Mouse (Mus musculus) heart, embryonic 12.5 days (tissue): ENCODE results near the gene Tm9sf2. TPM values are rescaled to one million over a fixed set of nuclear protein-coding genes. Genes with fewer than 3 reads are reported as not detected.

ENCODE experiments used
- ATAC-seq: fragments of 200-750 bp; cut with Nextera tagmentation; 2 replicates; pipeline ENCODE4 v1.8.0; 2017; ENCODE audit warnings: moderate TSS enrichment, moderate library complexity; ENCODE audit not compliant: insufficient number of reproducible peaks, low FRiP score
- H3K27ac ChIP-seq: fragments of 300-500 bp; sonication (generic); 2 replicates; pipeline ENCODE4 v1.5.1; 2016; ENCODE audit warnings: mild to moderate bottlenecking, moderate library complexity; ENCODE audit not compliant: poor library complexity, severe bottlenecking
- H3K27me3 ChIP-seq: fragments of 300-500 bp; sonication (generic); replicated peaks from 2 replicates; pipeline ENCODE4 v1.6.1; 2016; ENCODE audit warnings: mild to moderate bottlenecking, moderate library complexity
- H3K36me3 ChIP-seq: fragments of 300-500 bp; sonication (generic); 2 replicates; pipeline ENCODE4 v1.6.1; 2016; ENCODE audit warnings: mild to moderate bottlenecking, moderate library complexity
- H3K4me1 ChIP-seq: fragments of 300-500 bp; sonication (generic); replicated peaks from 2 replicates; pipeline ENCODE4 v1.6.1; 2016; ENCODE audit warnings: mild to moderate bottlenecking
- H3K4me2 ChIP-seq: fragments of 300-500 bp; sonication (generic); 2 replicates; pipeline ENCODE4 v1.6.1; 2016; ENCODE audit warnings: mild to moderate bottlenecking, moderate library complexity
- H3K4me3 ChIP-seq: fragments of 300-500 bp; sonication (generic); 2 replicates; pipeline ENCODE4 v1.5.1; 2016; ENCODE audit warnings: mild to moderate bottlenecking
- H3K9ac ChIP-seq: fragments of 300-500 bp; sonication (generic); 2 replicates; pipeline ENCODE4 v1.6.1; 2016; ENCODE audit warnings: mild to moderate bottlenecking, moderate library complexity
- H3K9me3 ChIP-seq: fragments of 300-500 bp; sonication (generic); replicated peaks from 2 replicates; pipeline ENCODE4 v1.6.1; 2016; ENCODE audit warnings: mild to moderate bottlenecking, moderate library complexity
- WGBS: fragments of 180-500 bp; shearing (Covaris S2); methylation state at CpG from one replicate; pipeline ENCODE4 v1.1.7; 2016; 5-methylcytosine and 5-hydroxymethylcytosine counted together
- polyA plus RNA-seq: library from polyadenylated mRNA; unstranded; fragments of >200 nt; fragmentation: Nextera tagmentation; extraction: Ambion mirVana; gene quantifications from 2 replicates; pipeline ENCODE4 v1.2.1, GENCODE M21; 2016

Tm9sf2 gene
- polyA plus RNA-seq, 1 experiment from 2014 or later = 144 TPM

- H3K27ac ChIP-seq = no peak overlapping the region
- 0 out of 2 replicates have a peak, but pooled peaks cover 3% of the 10 kb centered on the region for H3K27me3 ChIP-seq
- 25% methylated on average over 16 of the region's 16 CpGs for WGBS
- no peak overlapping the region for H3K4me3 ChIP-seq
- ATAC-seq = no peak
- no peaks in the 10 kb centered on the region for H3K9me3 ChIP-seq
- H3K4me1 ChIP-seq = peaks cover 24% of the 10 kb centered on the region
- no peak overlapping the region for H3K9ac ChIP-seq
- H3K4me2 ChIP-seq = 0 out of 2 replicates have a peak overlapping the region, but pooled peaks have one; percentile 6
- H3K36me3 ChIP-seq = no peaks in the 10 kb centered on the region
Measured at GRCm38 (mm10) chr14:122179262-122179661, 72.4 kb downstream of the Tm9sf2 start.

- peak within 1 kb of the TSS; percentile 84 for H3K9ac ChIP-seq
- no peaks in the 10 kb centered on the region for H3K36me3 ChIP-seq
- peak within 1 kb of the TSS; percentile 55 for H3K27ac ChIP-seq
- peak within 1 kb of the TSS; percentile 76 for H3K4me2 ChIP-seq
- H3K4me3 ChIP-seq = peak within 1 kb of the TSS; percentile 89
- 3% methylated on average over 44 of the region's 45 CpGs for WGBS
- H3K27me3 ChIP-seq = 0 out of 2 replicates have a peak, but pooled peaks cover 3% of the 10 kb centered on the region
- H3K9me3 ChIP-seq = no peaks in the 10 kb centered on the region
- peaks cover 24% of the 10 kb centered on the region for H3K4me1 ChIP-seq
- ATAC-seq = peak; percentile 99
Measured at GRCm38 (mm10) chr14:122181078-122181814, 74.4 kb downstream of the Tm9sf2 start, which contains the start of gene Clybl. Clybl (plus strand) TSS chr14:122181704.

- no peaks in the 10 kb centered on the region for H3K36me3 ChIP-seq
- peak overlapping the region; percentile 89 for H3K4me3 ChIP-seq
- peak overlapping the region; percentile 55 for H3K27ac ChIP-seq
- H3K9ac ChIP-seq = peak overlapping the region; percentile 84
- WGBS = 0% methylated on average over 12 of the region's 12 CpGs
- H3K4me1 ChIP-seq = peaks cover 24% of the 10 kb centered on the region
- no peaks in the 10 kb centered on the region for H3K9me3 ChIP-seq
- ATAC-seq = peak; percentile 58
- H3K4me2 ChIP-seq = peak overlapping the region; percentile 76
- H3K27me3 ChIP-seq = 0 out of 2 replicates have a peak, but pooled peaks cover 3% of the 10 kb centered on the region
Measured at GRCm38 (mm10) chr14:122181815-122182157, 74.9 kb downstream of the Tm9sf2 start.

- H3K9ac ChIP-seq = no peak overlapping the region
- no peak for ATAC-seq
- peak overlapping the region; percentile 76 for H3K4me2 ChIP-seq
- peaks cover 24% of the 10 kb centered on the region for H3K4me1 ChIP-seq
- H3K27ac ChIP-seq = no peak overlapping the region
- H3K36me3 ChIP-seq = no peaks in the 10 kb centered on the region
- H3K27me3 ChIP-seq = 0 out of 2 replicates have a peak, but pooled peaks cover 3% of the 10 kb centered on the region
- H3K9me3 ChIP-seq = no peaks in the 10 kb centered on the region
- WGBS = 68% methylated on average over 6 of the region's 6 CpGs
- H3K4me3 ChIP-seq = peak overlapping the region; percentile 89
Measured at GRCm38 (mm10) chr14:122182220-122182619, 75.4 kb downstream of the Tm9sf2 start.

- Histone ChIP-seq H3K9ac (no peak overlapping the region), H3K4me3 (no peak overlapping the region), H3K4me1 (peaks cover 24% of the 10 kb centered on the region), H3K4me2 (no peak overlapping the region), H3K27ac (no peak overlapping the region), H3K27me3 (no peaks in the 10 kb centered on the region), H3K9me3 (no peaks in the 10 kb centered on the region), H3K36me3 (no peaks in the 10 kb centered on the region)
- 45% methylated on average over 11 of the region's 11 CpGs for WGBS
- no peak for ATAC-seq
Measured at GRCm38 (mm10) chr14:122183974-122184373, 77.1 kb downstream of the Tm9sf2 start.

GRCm38 (mm10) chr14:122188250-122188649 is 81.4 kb downstream of the Tm9sf2 start:
- Histone ChIP-seq H3K4me3 (no peak overlapping the region), H3K27me3 (no peaks in the 10 kb centered on the region), H3K9ac (peak overlapping the region; percentile 41; the same call in 1 of the 2 replicates), H3K36me3 (no peaks in the 10 kb centered on the region), H3K4me1 (peaks cover 6% of the 10 kb centered on the region; the same call in 1 of the 2 replicates), H3K27ac (no peak overlapping the region), H3K4me2 (no peak overlapping the region), H3K9me3 (no peaks in the 10 kb centered on the region; the same call in 1 of the 2 replicates)
- WGBS = 92% methylated on average over 5 of the region's 5 CpGs
- no peak for ATAC-seq

GRCm38 (mm10) chr14:122189901-122190300 is 83.1 kb downstream of the Tm9sf2 start:
- Histone ChIP-seq H3K4me3 (no peak overlapping the region), H3K27me3 (no peaks in the 10 kb centered on the region), H3K36me3 (no peaks in the 10 kb centered on the region), H3K27ac (no peak overlapping the region), H3K9ac (no peak overlapping the region), H3K9me3 (no peaks in the 10 kb centered on the region; the same call in 1 of the 2 replicates), H3K4me1 (no peaks in the 10 kb centered on the region), H3K4me2 (no peak overlapping the region)
- WGBS = 76% methylated on average over 5 of the region's 5 CpGs
- no peak for ATAC-seq

GRCm38 (mm10) chr14:122190527-122190926 is 83.7 kb downstream of the Tm9sf2 start:
- H3K9ac ChIP-seq = no peak overlapping the region
- ATAC-seq = no peak
- H3K4me3 ChIP-seq = no peak overlapping the region
- 17% methylated on average over 2 of the region's 2 CpGs for WGBS
- no peak overlapping the region for H3K4me2 ChIP-seq
- no peak overlapping the region for H3K27ac ChIP-seq
- no peaks in the 10 kb centered on the region for H3K27me3 ChIP-seq
- H3K4me1 ChIP-seq = no peaks in the 10 kb centered on the region
- H3K36me3 ChIP-seq = no peaks in the 10 kb centered on the region
- no peaks in the 10 kb centered on the region; the same call in 1 of the 2 replicates for H3K9me3 ChIP-seq

GRCm38 (mm10) chr14:122190941-122191510 is 84.2 kb downstream of the Tm9sf2 start:
- WGBS = 13% methylated on average over 7 of the region's 7 CpGs
- no peak overlapping the region for H3K4me2 ChIP-seq
- ATAC-seq = no peak

GRCm38 (mm10) chr14:122194630-122195029 is 87.8 kb downstream of the Tm9sf2 start:
- WGBS = 95% methylated on average over 8 of the region's 8 CpGs
- ATAC-seq = no peak
- Histone ChIP-seq H3K36me3 (no peaks in the 10 kb centered on the region), H3K4me2 (no peak overlapping the region), H3K27me3 (no peaks in the 10 kb centered on the region), H3K4me3 (no peak overlapping the region), H3K27ac (no peak overlapping the region), H3K9ac (no peak overlapping the region), H3K9me3 (peaks cover 11% of the 10 kb centered on the region), H3K4me1 (no peaks in the 10 kb centered on the region)

More at GRCm38 (mm10) chr14:122190941-122191510, 84.2 kb downstream of the Tm9sf2 start:
- Histone ChIP-seq H3K4me1 (no peaks in the 10 kb centered on the region), H3K27me3 (no peaks in the 10 kb centered on the region), H3K27ac (no peak overlapping the region), H3K36me3 (no peaks in the 10 kb centered on the region), H3K9ac (no peak overlapping the region), H3K4me3 (no peak overlapping the region), H3K9me3 (no peaks in the 10 kb centered on the region; the same call in 1 of the 2 replicates)

- H3K27ac ChIP-seq = no peak overlapping the region
- no peaks in the 10 kb centered on the region for H3K36me3 ChIP-seq
- ATAC-seq = no peak
- H3K9me3 ChIP-seq = peaks cover 11% of the 10 kb centered on the region
- WGBS = 69% methylated on average over 6 of the region's 6 CpGs
- H3K27me3 ChIP-seq = no peaks in the 10 kb centered on the region
- no peaks in the 10 kb centered on the region for H3K4me1 ChIP-seq
- H3K4me3 ChIP-seq = no peak overlapping the region
- no peak overlapping the region for H3K4me2 ChIP-seq
- H3K9ac ChIP-seq = no peak overlapping the region
Measured at GRCm38 (mm10) chr14:122196851-122197250, 90.0 kb downstream of the Tm9sf2 start.
